Mouse (Mus musculus) liver, postnatal 0 days (tissue): ENCODE results near the gene Hal.

Experiments used
- CTCF ChIP-seq: sonication (generic); IDR thresholded peaks from 2 replicates; pipeline ENCODE4 v1.5.1; 2016; ENCODE audit warnings: antibody characterized with exemption, low read depth
- EP300 ChIP-seq: IDR thresholded peaks from 2 replicates; pipeline ENCODE4 v1.6.1; 2016; ENCODE audit warnings: antibody characterized with exemption, low read depth, mild to moderate bottlenecking

DNA sequence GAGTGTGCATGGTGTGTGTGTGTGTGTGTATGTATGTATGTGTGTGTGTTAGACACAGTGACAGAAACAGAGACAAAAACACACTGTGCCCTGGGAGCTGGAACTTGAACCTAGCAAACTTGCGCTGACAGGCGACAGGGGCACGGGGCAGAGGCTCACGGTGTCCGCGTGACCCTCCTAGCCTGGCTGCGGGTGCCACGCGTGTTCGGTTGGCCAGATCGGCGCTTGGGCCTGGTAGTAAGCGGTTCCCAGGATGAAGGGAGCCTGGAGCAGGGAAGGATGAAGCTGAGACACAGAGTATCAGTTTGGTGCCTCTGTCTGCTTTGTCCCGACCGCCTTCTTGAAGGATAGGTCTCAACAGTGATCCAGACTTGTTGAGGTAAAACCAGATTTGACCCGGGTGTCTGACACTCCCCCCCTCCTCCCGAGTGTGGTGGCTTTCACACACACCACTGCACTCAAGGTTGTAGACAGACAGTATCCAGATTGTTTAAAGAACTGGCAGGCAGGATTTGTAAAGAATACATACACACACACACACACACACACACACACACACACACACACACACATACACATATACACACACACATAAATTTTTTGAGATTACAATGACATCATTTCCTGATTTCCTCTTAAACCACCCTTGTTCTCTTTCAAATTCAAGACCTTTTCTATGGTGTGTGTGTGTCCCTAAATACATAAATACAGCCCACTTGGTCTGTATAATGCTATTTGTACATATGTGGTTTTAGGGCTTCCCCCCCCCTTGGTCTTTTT lies 52.1 kb downstream of the Hal start, which contains the start of gene Ccdc38:
- TF ChIP-seq EP300 (no peak), CTCF (no peak)
